Mouse (Mus musculus) thymus, adult 2 months (tissue): ENCODE results near the gene Gli1. TPM values are rescaled to one million over a fixed set of nuclear protein-coding genes. Genes with fewer than 3 reads are reported as not detected.

Experiments used
- DNase-seq: peaks from one replicate; pipeline ENCODE4 v3.0.0; 2021
- H3K27ac ChIP-seq: fragments of 200-500 bp; 2 replicates; pipeline ENCODE4 v1.5.1; 2012; ENCODE audit warnings: low read length, control low read depth; ENCODE audit not compliant: control insufficient read depth, insufficient read depth
- H3K27me3 ChIP-seq: fragments of 200-500 bp; 2 replicates; pipeline ENCODE4 v1.6.1; 2012; ENCODE audit warnings: mild to moderate bottlenecking, low read length, moderate library complexity, mixed read lengths; ENCODE audit not compliant: control insufficient read depth, insufficient read depth
- H3K36me3 ChIP-seq: fragments of 200-500 bp; 2 replicates; pipeline ENCODE4 v1.6.1; 2012; ENCODE audit warnings: mild to moderate bottlenecking, low read length, moderate library complexity; ENCODE audit not compliant: control insufficient read depth, insufficient read depth
- H3K4me1 ChIP-seq: fragments of 200-500 bp; replicated peaks from 2 replicates; pipeline ENCODE4 v1.6.1; 2012; ENCODE audit warnings: low read length; ENCODE audit not compliant: control insufficient read depth, insufficient read depth
- H3K4me3 ChIP-seq: fragments of 200-500 bp; 2 replicates; pipeline ENCODE4 v1.5.1; 2012; ENCODE audit warnings: mild to moderate bottlenecking, low read length, control low read depth, moderate library complexity; ENCODE audit not compliant: control insufficient read depth, insufficient read depth
- CTCF ChIP-seq: fragments of 200-500 bp; IDR thresholded peaks from 2 replicates; pipeline ENCODE4 v1.5.1; 2012; ENCODE audit warnings: mild to moderate bottlenecking, control low read depth, low read length, moderate library complexity, borderline replicate concordance; ENCODE audit not compliant: control insufficient read depth, poor library complexity, insufficient read depth; ENCODE audit errors: extremely low read depth
- POLR2A ChIP-seq: fragments of 200-500 bp; IDR thresholded peaks from 2 replicates; pipeline ENCODE4 v1.6.1; 2012; ENCODE audit warnings: mild to moderate bottlenecking, low read length, control low read depth, moderate library complexity; ENCODE audit not compliant: control insufficient read depth, poor library complexity, insufficient read depth; ENCODE audit errors: extremely low read depth
- WGBS: fragments of 180-500 bp; shearing (Covaris S2); methylation state at CpG from one replicate; pipeline ENCODE4 v1.1.7; 2018; 5-methylcytosine and 5-hydroxymethylcytosine counted together
- polyA plus RNA-seq: library from polyadenylated mRNA; depleted of rRNA; stranded (reverse); fragments of >200 nt; gene quantifications from 2 replicates; pipeline ENCODE4 v1.2.3, GENCODE M21; 2012

Gli1 gene
- polyA plus RNA-seq, 1 experiment, result 0.77 TPM

- Histone ChIP-seq H3K36me3 (peaks cover 17% of the 10 kb centered on the region), H3K27ac (no peak overlapping the region), H3K27me3 (no peaks in the 10 kb centered on the region), H3K4me3 (no peak overlapping the region), H3K4me1 (peaks cover 7% of the 10 kb centered on the region)
- WGBS, result 55% methylated on average over 31 of the region's 31 CpGs
- TF ChIP-seq CTCF, result no peak
- TF ChIP-seq POLR2A, result no peak
- DNase-seq, result no peak
These were observed 9.4 kb downstream of the Gli1 start for GRCm38 (mm10) chr10:127332211-127332874.

- no peak for DNase-seq
- TF ChIP-seq POLR2A (no peak), CTCF (no peak)
- peaks cover 17% of the 10 kb centered on the region for H3K36me3 ChIP-seq
- WGBS, result 95% methylated on average over 7 of the region's 7 CpGs
- H3K27ac ChIP-seq, result no peak overlapping the region
- peaks cover 15% of the 10 kb centered on the region for H3K4me1 ChIP-seq
- no peaks in the 10 kb centered on the region for H3K27me3 ChIP-seq
- H3K4me3 ChIP-seq, result no peak overlapping the region
These were observed 11.6 kb downstream of the Gli1 start for GRCm38 (mm10) chr10:127330212-127330611.

- Histone ChIP-seq H3K36me3 (peaks cover 17% of the 10 kb centered on the region), H3K4me3 (no peak overlapping the region), H3K4me1 (peaks cover 36% of the 10 kb centered on the region), H3K27ac (no peak overlapping the region), H3K27me3 (no peaks in the 10 kb centered on the region)
- DNase-seq, result no peak
- TF ChIP-seq CTCF (no peak), POLR2A (no peak)
- 87% methylated on average over 18 of the region's 18 CpGs for WGBS
These were observed 14.2 kb downstream of the Gli1 start for GRCm38 (mm10) chr10:127327461-127328145.

- TF ChIP-seq POLR2A, result no peak
- no peak for TF ChIP-seq CTCF
- Histone ChIP-seq H3K4me1 (peaks cover 44% of the 10 kb centered on the region), H3K4me3 (peak overlapping the region; percentile 44; the same call in 1 of the 2 replicates), H3K27me3 (no peaks in the 10 kb centered on the region), H3K27ac (no peak overlapping the region), H3K36me3 (peaks cover 17% of the 10 kb centered on the region)
- WGBS, result 92% methylated on average over 29 of the region's 29 CpGs
- no peak for DNase-seq
These were observed 14.9 kb downstream of the Gli1 start for GRCm38 (mm10) chr10:127326828-127327227.

GRCm38 (mm10) chr10:127326017-127326801 lies 15.6 kb downstream of the Gli1 start:
- H3K27me3 ChIP-seq, result no peaks in the 10 kb centered on the region
- H3K4me3 ChIP-seq, result peak overlapping the region; percentile 44
- 58% methylated on average over 54 of the region's 54 CpGs for WGBS
- H3K36me3 ChIP-seq, result peaks cover 17% of the 10 kb centered on the region
- H3K27ac ChIP-seq, result peak overlapping the region; percentile 92
- H3K4me1 ChIP-seq, result peaks cover 50% of the 10 kb centered on the region
- peak; percentile 57 for DNase-seq
- TF ChIP-seq POLR2A (no peak), CTCF (no peak)

GRCm38 (mm10) chr10:127325454-127326016 lies 16.2 kb downstream of the Gli1 start:
- DNase-seq, result peak; percentile 77
- H3K4me1 ChIP-seq, result peaks cover 57% of the 10 kb centered on the region
- H3K4me3 ChIP-seq, result peak overlapping the region; percentile 44
- peak overlapping the region; percentile 92 for H3K27ac ChIP-seq
- no peaks in the 10 kb centered on the region for H3K27me3 ChIP-seq
- 6% methylated on average over 14 of the region's 14 CpGs for WGBS
- TF ChIP-seq POLR2A (no peak), CTCF (no peak)
- peaks cover 17% of the 10 kb centered on the region for H3K36me3 ChIP-seq
